Mouse (Mus musculus) CH12.LX (cell line): ENCODE results near the gene Fpr3. TPM values are rescaled to one million over a fixed set of nuclear protein-coding genes. Genes with fewer than 3 reads are reported as not detected.

Source experiments
- DNase-seq: peaks from one replicate; pipeline ENCODE4 v3.0.0-alpha.2; 2013; ENCODE audit errors: extremely low read depth
- H3K27ac ChIP-seq: 2 replicates; pipeline ENCODE4 v1.5.1; 2012; ENCODE audit warnings: low read depth, mild to moderate bottlenecking, control low read depth, moderate library complexity; ENCODE audit not compliant: insufficient read depth
- H3K27me3 ChIP-seq: replicated peaks from 2 replicates; pipeline ENCODE3; 2012; ENCODE audit warnings: inconsistent platforms
- H3K36me3 ChIP-seq, 2 experiments: replicated peaks in 1 of 2; 2 replicates each; pipeline versions ENCODE3 to v1.6.1; 2012; ENCODE audit warnings: inconsistent platforms in 1 of 2, low read length in 1 of 2, mild to moderate bottlenecking in 1 of 2, mixed read lengths in 1 of 2, moderate library complexity in 1 of 2; ENCODE audit not compliant: control insufficient read depth in 1 of 2, insufficient read depth in 1 of 2
- H3K4me1 ChIP-seq, 2 experiments: 2 replicates each; pipeline ENCODE4 v1.6.1; 2012; ENCODE audit warnings: inconsistent platforms in 1 of 2, moderate library complexity in 1 of 2; ENCODE audit not compliant: insufficient read depth in 2 of 2, control insufficient read depth in 1 of 2
- H3K4me2 ChIP-seq: 2 replicates; pipeline ENCODE4 v1.6.1; 2012; ENCODE audit warnings: low read depth, mild to moderate bottlenecking, control low read depth; ENCODE audit not compliant: poor library complexity, insufficient read depth, severe bottlenecking
- H3K4me3 ChIP-seq, 3 experiments: fragments of 150-350 bp in 1 of 3; sonication (generic) in 1 of 3; replicated peaks in 1 of 3; 2 replicates each; pipeline versions ENCODE3 to v1.5.1; 2011 to 2012; ENCODE audit warnings: low read depth in 2 of 3, low read length in 2 of 3, mild to moderate bottlenecking in 2 of 3, moderate library complexity in 2 of 3, control low read depth in 1 of 3, improper control_type of control experiment in 1 of 3, inconsistent platforms in 1 of 3, mixed read lengths in 1 of 3; ENCODE audit not compliant: poor library complexity in 1 of 3
- H3K79me2 ChIP-seq: replicated peaks from 2 replicates; pipeline ENCODE4 v1.6.1; 2012; ENCODE audit warnings: mild to moderate bottlenecking, moderate library complexity; ENCODE audit not compliant: control insufficient read depth, poor library complexity, insufficient read depth, severe bottlenecking; ENCODE audit errors: extremely low read depth
- H3K9ac ChIP-seq: 2 replicates; pipeline ENCODE4 v1.6.1; 2012; ENCODE audit warnings: low read depth, mild to moderate bottlenecking, control low read depth, moderate library complexity; ENCODE audit not compliant: insufficient read depth
- H3K9me3 ChIP-seq: replicated peaks from 2 replicates; pipeline ENCODE3; 2012; ENCODE audit warnings: low read length, inconsistent platforms, mixed read lengths
- CHD1 ChIP-seq: IDR thresholded peaks from 2 replicates; pipeline ENCODE4 v1.6.1; 2012; ENCODE audit warnings: low read depth, low read length, improper control_type of control experiment, inconsistent platforms
- CTCF ChIP-seq, 2 experiments: IDR thresholded peaks in 1 of 2; conservative IDR thresholded peaks in 1 of 2; 2 replicates each; pipeline ENCODE4 v1.5.1; 2011 to 2012; ENCODE audit warnings: low read depth in 2 of 2, low read length in 2 of 2, improper control_type of control experiment in 1 of 2, inconsistent platforms in 1 of 2, mild to moderate bottlenecking in 1 of 2, moderate library complexity in 1 of 2
- ELF1 ChIP-seq: IDR thresholded peaks from 2 replicates; pipeline ENCODE4 v1.6.1; 2014; ENCODE audit warnings: low read depth, mild to moderate bottlenecking, inconsistent platforms, low read length, improper control_type of control experiment
- GABPA ChIP-seq: IDR thresholded peaks from 2 replicates; pipeline ENCODE4 v1.6.1; 2012; ENCODE audit warnings: low read depth, low read length, improper control_type of control experiment, inconsistent platforms; ENCODE audit not compliant: insufficient replicate concordance
- HCFC1 ChIP-seq: IDR thresholded peaks from 2 replicates; pipeline ENCODE4 v1.6.1; 2012; ENCODE audit warnings: low read depth, mild to moderate bottlenecking, inconsistent platforms, low read length, improper control_type of control experiment
- IRF4 ChIP-seq: IDR thresholded peaks from 2 replicates; pipeline ENCODE4 v1.6.1; 2014; ENCODE audit warnings: low read depth, mild to moderate bottlenecking, inconsistent platforms, low read length, improper control_type of control experiment
- KAT2A ChIP-seq: IDR thresholded peaks from 2 replicates; pipeline ENCODE4 v1.6.1; 2012; ENCODE audit warnings: low read length, improper control_type of control experiment, inconsistent platforms; ENCODE audit not compliant: insufficient replicate concordance
- MEF2A ChIP-seq: IDR thresholded peaks from 2 replicates; pipeline ENCODE4 v1.6.1; 2014; ENCODE audit warnings: low read depth, mild to moderate bottlenecking, inconsistent platforms, low read length, improper control_type of control experiment, borderline replicate concordance
- MXI1 ChIP-seq: IDR thresholded peaks from 2 replicates; pipeline ENCODE4 v1.6.1; 2011; ENCODE audit warnings: mild to moderate bottlenecking, low read depth, low read length, improper control_type of control experiment
- POLR2AphosphoS2 ChIP-seq: IDR thresholded peaks from 2 replicates; pipeline ENCODE4 v1.6.1; 2011; ENCODE audit warnings: low read depth, low read length, improper control_type of control experiment
- RAD21 ChIP-seq: IDR thresholded peaks from 2 replicates; pipeline ENCODE4 v1.6.1; 2011; ENCODE audit warnings: low read depth, mild to moderate bottlenecking, low read length, improper control_type of control experiment, moderate library complexity
- SIN3A ChIP-seq: IDR thresholded peaks from 2 replicates; pipeline ENCODE4 v1.6.1; 2012; ENCODE audit warnings: low read length, improper control_type of control experiment, inconsistent platforms
- SMC3 ChIP-seq: IDR thresholded peaks from 2 replicates; pipeline ENCODE4 v1.6.1; 2011; ENCODE audit warnings: low read depth, low read length, improper control_type of control experiment
- TBP ChIP-seq: conservative IDR thresholded peaks from 2 replicates; pipeline ENCODE4 v1.6.1; 2011; ENCODE audit warnings: low read depth, low read length, improper control_type of control experiment
- TCF12 ChIP-seq: IDR thresholded peaks from 2 replicates; pipeline ENCODE4 v1.6.1; 2014; ENCODE audit warnings: low read depth, mild to moderate bottlenecking, inconsistent platforms, low read length, improper control_type of control experiment
- ZKSCAN1 ChIP-seq: IDR thresholded peaks from 2 replicates; pipeline ENCODE4 v1.6.1; 2012; ENCODE audit warnings: low read depth, inconsistent platforms, low read length, improper control_type of control experiment, borderline replicate concordance
- ZNF384 ChIP-seq: IDR thresholded peaks from 2 replicates; pipeline ENCODE4 v1.6.1; 2012; ENCODE audit warnings: low read depth, low read length, improper control_type of control experiment, inconsistent platforms
- dilution Hi-C: fragments of 300-500 bp; cut with MboI; formaldehyde crosslinking; loops from 2 replicates; pipeline ENCODE4 v1.14.3; 2020; ENCODE audit warnings: low sequenced_read_pairs; ENCODE audit not compliant: extremely low pct_unique_long_range_greater_than_20kb, extremely low pct_ligation_motif_present
- in situ Hi-C: fragments of 300-500 bp; cut with MboI; formaldehyde crosslinking; loops from 3 replicates; pipeline ENCODE4 v1.14.3; 2019; ENCODE audit warnings: low sequenced_read_pairs, low pct_ligation_motif_present, low pct_unique_long_range_greater_than_20kb, mixed read lengths
- polyA plus RNA-seq: library from polyadenylated mRNA; unstranded; fragments of >175 nt; gene quantifications from 2 replicates; pipeline ENCODE4 v1.2.1, GENCODE M21; 2012; ENCODE audit warnings: low read depth; ENCODE audit not compliant: insufficient read length
- total RNA-seq, 2 experiments: library from RNA; depleted of rRNA; stranded (reverse); fragments of 300-350 nt in 1 of 2; fragments of >200 nt in 1 of 2; gene quantifications; 2 replicates each; pipeline ENCODE4 v1.2.3; 2012 to 2014

Gene Fpr3
- total and polyA plus RNA-seq, 3 experiments: not detected

GRCm38 (mm10) chr17:17857446-17857845 lies 30.2 kb upstream of the Fpr3 start:
- in situ Hi-C loops: no loop called here
- peaks cover 0 to 2% of the 10 kb centered on the region in 2 experiments; a peak in 1 of 4 replicates for H3K4me1 ChIP-seq
- DNase-seq: no peak
- H3K79me2 ChIP-seq: no peaks in the 10 kb centered on the region
- H3K4me3 ChIP-seq: no peak overlapping the region
- H3K9me3 ChIP-seq: no peaks in the 10 kb centered on the region
- no peaks in the 10 kb centered on the region for H3K36me3 ChIP-seq
- no peak overlapping the region for H3K4me2 ChIP-seq
- no peak for TF ChIP-seq HCFC1
- no peak overlapping the region for H3K9ac ChIP-seq
- H3K27me3 ChIP-seq: no peaks in the 10 kb centered on the region
- no peak overlapping the region for H3K27ac ChIP-seq
- dilution Hi-C loops: no loop called here

GRCm38 (mm10) chr17:17860110-17860509 lies 27.5 kb upstream of the Fpr3 start:
- TF ChIP-seq RAD21: peak; percentile 49
- TF ChIP-seq TCF12: no peak
- TF ChIP-seq ZNF384: no peak
- peak; percentile 37 for TF ChIP-seq SMC3
- TF ChIP-seq TBP: no peak
- TF ChIP-seq HCFC1: no peak
- TF ChIP-seq KAT2A: no peak
- no peak for TF ChIP-seq ELF1
- no peak for TF ChIP-seq MXI1
- no peak for TF ChIP-seq SIN3A
- TF ChIP-seq CHD1: no peak
- no peak for TF ChIP-seq POLR2AphosphoS2
- no peak for TF ChIP-seq MEF2A
- TF ChIP-seq ZKSCAN1: no peak
- no peak for TF ChIP-seq IRF4
- no peak for TF ChIP-seq GABPA
- TF ChIP-seq CTCF (conservative IDR thresholded peaks at IDR 0.05 in 1 of 2, IDR thresholded peaks at IDR 0.05 in 1 of 2; ENCODE audit: low read depth in 2 of 2, low read length in 2 of 2): peak in 1 of 2 experiments; percentile 64; a peak in 2 of 4 replicates
- TF ChIP-seq, all 38 proteins: peak for 3
- Histone ChIP-seq H3K4me2 (no peak overlapping the region), H3K9me3 (no peaks in the 10 kb centered on the region), H3K27ac (no peak overlapping the region), H3K4me3 (no peak overlapping the region), H3K27me3 (no peaks in the 10 kb centered on the region), H3K4me1 (peaks cover 0 to 3% of the 10 kb centered on the region in 2 experiments; a peak in 2 of 4 replicates), H3K36me3 (no peaks in the 10 kb centered on the region), H3K9ac (no peak overlapping the region), H3K79me2 (no peaks in the 10 kb centered on the region)
- dilution Hi-C loops: no loop called here
- in situ Hi-C loops: no loop called here
- peak; percentile 33 for DNase-seq
